Mouse (Mus musculus): ENCODE results near the gene Clec18a. TPM values are rescaled to one million over a fixed set of nuclear protein-coding genes. Genes with fewer than 3 reads are reported as not detected.
"Not testable (repeated sequence)": the region's sequence is repeated elsewhere in the genome, so short reads cannot be mapped to it uniquely, and the experiment has no call there.

Gene Clec18a
- polyA plus RNA-seq (2015; fragmentation: Nextera tagmentation; extraction: Ambion mirVana): 76.6 and 89.9 TPM in 2 replicates

DNA sequence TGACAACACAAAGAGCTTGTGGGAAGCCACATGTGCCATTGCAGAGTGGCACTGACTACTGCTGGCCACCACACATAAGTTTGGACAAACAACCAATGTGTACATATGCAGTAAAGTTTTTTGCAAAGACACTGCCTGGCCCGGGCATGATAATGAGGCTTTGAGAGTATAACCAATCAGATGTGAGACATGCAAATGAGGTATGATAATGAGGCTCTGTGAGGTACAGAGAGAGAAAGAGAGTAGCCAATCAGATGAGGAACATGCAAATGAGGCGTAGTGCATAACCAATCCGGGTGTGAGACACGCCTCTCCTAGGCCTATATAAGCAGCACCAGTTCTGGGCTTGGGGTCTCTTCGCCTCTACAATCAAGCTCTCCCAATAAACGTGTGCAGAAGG is at the start of gene Clec18a:
Clec18a (minus strand) TSS at position 101 of the 400 bp plus-strand sequence.
- not testable (repeated sequence) for H3K9ac ChIP-seq (ENCODE audit: low read depth, low read length)

DNA sequence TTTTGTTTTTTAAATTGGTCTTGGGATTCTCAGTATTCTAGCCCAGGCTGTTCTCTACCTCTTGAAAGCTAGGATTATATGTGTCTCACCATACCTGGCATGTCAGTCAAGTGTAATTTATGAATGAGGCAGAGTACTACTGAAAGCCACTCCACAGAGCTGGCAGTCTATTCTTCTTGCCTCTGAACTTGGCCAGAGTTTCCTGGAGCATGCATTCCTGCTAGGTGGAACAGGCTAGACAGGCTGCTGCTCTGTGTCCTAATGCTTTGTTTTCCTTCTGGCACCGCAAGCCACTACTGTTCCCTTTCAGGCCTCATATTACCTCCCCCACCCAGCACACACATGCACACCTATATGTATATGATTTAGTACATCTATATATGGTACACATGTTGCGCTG is 38.5 kb upstream of the Clec18a start:
- Histone ChIP-seq H3K9me3 (replicated peaks; ENCODE audit: low read length) (no peaks in the 10 kb centered on the region), H3K4me1 (replicated peaks; ENCODE audit: insufficient read depth, low read length) (no peaks in the 10 kb centered on the region), H3K27ac (no peak overlapping the region), H3K27me3 (ENCODE audit: insufficient read depth, low read length) (no peaks in the 10 kb centered on the region), H3K4me3 (replicated peaks; ENCODE audit: low read depth, low read length) (no peak overlapping the region), H3K4me2 (ENCODE audit: low read length) (no peak overlapping the region), H3K9ac (ENCODE audit: low read depth, low read length) (no peak overlapping the region), H3K36me3 (ENCODE audit: insufficient read depth, low read length) (peaks cover 32% of the 10 kb centered on the region)
- TF ChIP-seq CTCF (IDR thresholded peaks at IDR 0.05; ENCODE audit: low read depth): no peak
- DNase-seq (ENCODE audit: low spot score) (no peak), ATAC-seq (replicated peaks; ENCODE audit: low FRiP score, low read depth) (no peak)
- 89% methylated on average over 2 of the region's 2 CpGs for WGBS

More for the DNA sequence above, at the start of gene Clec18a:
- not testable (repeated sequence) for H3K9me3 ChIP-seq (replicated peaks; ENCODE audit: low read length); ATAC-seq (replicated peaks; ENCODE audit: low FRiP score, low read depth); H3K4me3 ChIP-seq (replicated peaks; ENCODE audit: low read depth, low read length); H3K4me1 ChIP-seq (replicated peaks; ENCODE audit: insufficient read depth, low read length); H3K27me3 ChIP-seq (ENCODE audit: insufficient read depth, low read length); H3K36me3 ChIP-seq (ENCODE audit: insufficient read depth, low read length); H3K27ac ChIP-seq; H3K4me2 ChIP-seq (ENCODE audit: low read length); DNase-seq (ENCODE audit: low spot score)
- 83% methylated on average over 4 of the region's 6 CpGs for WGBS

DNA sequence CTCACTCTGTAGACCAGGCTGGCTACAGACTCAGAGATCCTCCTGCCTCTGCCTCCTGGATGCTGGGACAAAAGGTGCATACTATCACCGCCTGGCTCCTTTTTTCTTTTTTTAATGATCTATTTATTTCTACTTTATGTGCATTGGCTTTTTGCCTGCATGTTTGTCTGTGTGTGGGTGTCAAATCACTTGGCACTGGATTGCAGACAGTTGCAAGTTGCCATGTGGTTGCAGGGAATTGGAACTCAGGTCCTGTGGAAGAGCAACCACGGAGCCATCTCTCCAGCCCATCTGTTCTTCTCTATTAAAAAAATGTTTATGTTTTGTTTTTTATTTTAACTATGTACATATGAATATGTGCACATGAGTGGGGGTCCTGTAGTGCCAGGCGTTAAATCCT is 27.3 kb upstream of the Clec18a start:
- no peak overlapping the region for H3K4me2 ChIP-seq (ENCODE audit: low read length)
- H3K4me1 ChIP-seq (replicated peaks; ENCODE audit: insufficient read depth, low read length): no peaks in the 10 kb centered on the region
- H3K4me3 ChIP-seq (replicated peaks; ENCODE audit: low read depth, low read length): no peak overlapping the region
- no peaks in the 10 kb centered on the region for H3K27me3 ChIP-seq (ENCODE audit: insufficient read depth, low read length)
- no peak overlapping the region for H3K9ac ChIP-seq (ENCODE audit: low read depth, low read length)
- no peaks in the 10 kb centered on the region for H3K9me3 ChIP-seq (replicated peaks; ENCODE audit: low read length)
- DNase-seq (ENCODE audit: low spot score): no peak
- TF ChIP-seq CTCF (IDR thresholded peaks at IDR 0.05; ENCODE audit: low read depth): no peak
- H3K36me3 ChIP-seq (ENCODE audit: insufficient read depth, low read length): peaks cover 42% of the 10 kb centered on the region; the same call in 1 of the 2 replicates
- no peak for ATAC-seq (replicated peaks; ENCODE audit: low FRiP score, low read depth)
- WGBS: 98% methylated on average over 3 of the region's 3 CpGs
- no peak overlapping the region for H3K27ac ChIP-seq

DNA sequence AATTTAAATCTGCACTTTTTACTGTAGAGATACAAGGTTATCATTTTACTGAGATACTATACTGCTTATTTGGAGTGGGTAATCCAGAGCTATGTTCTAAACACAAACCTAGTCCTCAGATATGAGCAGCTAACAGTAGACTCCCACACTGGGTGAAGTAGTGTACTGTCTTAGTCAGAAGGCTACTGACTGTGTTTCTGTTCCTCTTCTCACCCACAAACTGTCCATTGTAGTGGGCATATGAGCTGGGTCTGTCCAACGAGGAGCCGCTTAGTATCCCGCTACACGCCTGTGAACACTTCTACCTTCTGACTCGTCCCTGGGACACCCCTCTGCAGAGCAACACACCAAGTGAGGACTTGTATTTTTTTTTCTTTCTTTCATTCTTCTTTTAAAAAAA is 22.7 kb upstream of the Clec18a start:
- H3K36me3 ChIP-seq (ENCODE audit: insufficient read depth, low read length): peaks cover 37% of the 10 kb centered on the region; the same call in 1 of the 2 replicates
- 99% methylated on average over 5 of the region's 5 CpGs for WGBS
- no peak for ATAC-seq (replicated peaks; ENCODE audit: low FRiP score, low read depth)

DNA sequence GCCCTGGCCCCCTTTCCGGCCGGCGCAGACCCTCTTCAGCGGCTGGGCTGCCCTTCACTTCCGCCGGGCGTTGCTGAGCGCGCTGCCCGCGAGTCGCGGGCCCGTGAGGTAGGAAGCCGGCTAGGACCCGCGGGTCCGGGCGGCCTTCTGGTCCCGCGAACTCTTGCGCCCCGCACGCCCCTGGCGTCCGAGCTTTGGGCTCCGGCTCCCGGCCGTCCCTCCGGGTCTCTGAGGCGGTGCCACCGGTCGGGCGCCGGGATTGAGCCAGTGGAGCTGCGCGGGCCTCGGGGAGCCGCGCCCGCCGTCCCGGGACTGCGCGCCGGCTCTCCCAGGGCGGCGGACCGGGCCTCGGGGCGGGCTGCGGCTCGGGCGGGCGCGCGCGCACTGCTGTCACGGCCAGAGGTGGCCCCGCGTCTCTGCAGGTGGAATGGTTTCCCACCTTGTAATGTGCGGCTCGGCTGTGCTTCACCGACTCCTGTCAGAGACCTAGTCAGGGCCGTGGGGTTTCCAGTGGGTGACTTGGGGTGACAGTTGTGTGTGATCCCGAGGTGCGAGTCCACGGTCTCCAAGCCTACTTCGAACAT is 2.6 kb upstream of the Clec18a start:
- Histone ChIP-seq H3K9ac (ENCODE audit: low read depth, low read length) (peak overlapping the region; percentile 71), H3K4me2 (ENCODE audit: low read length) (peak overlapping the region; percentile 68), H3K4me3 (replicated peaks; ENCODE audit: low read depth, low read length) (peak overlapping the region; percentile 59), H3K27ac (peak overlapping the region; percentile 77; the same call in 1 of the 2 replicates)
- WGBS: under 1% methylated on average over 41 of the region's 69 CpGs
- not testable (repeated sequence) for H3K27me3 ChIP-seq (ENCODE audit: insufficient read depth, low read length); H3K9me3 ChIP-seq (replicated peaks; ENCODE audit: low read length); H3K36me3 ChIP-seq (ENCODE audit: insufficient read depth, low read length); H3K4me1 ChIP-seq (replicated peaks; ENCODE audit: insufficient read depth, low read length)
- DNase-seq (ENCODE audit: low spot score) (peak; percentile 4), ATAC-seq (replicated peaks; ENCODE audit: low FRiP score, low read depth) (peak; percentile 68)

More for the DNA sequence above, 22.7 kb upstream of the Clec18a start:
- H3K27me3 ChIP-seq (ENCODE audit: insufficient read depth, low read length): no peaks in the 10 kb centered on the region
- TF ChIP-seq CTCF (IDR thresholded peaks at IDR 0.05; ENCODE audit: low read depth): no peak
- no peak overlapping the region for H3K4me2 ChIP-seq (ENCODE audit: low read length)
- no peak for DNase-seq (ENCODE audit: low spot score)
- no peaks in the 10 kb centered on the region for H3K4me1 ChIP-seq (replicated peaks; ENCODE audit: insufficient read depth, low read length)
- no peak overlapping the region for H3K27ac ChIP-seq
- H3K9me3 ChIP-seq (replicated peaks; ENCODE audit: low read length): no peaks in the 10 kb centered on the region
- H3K9ac ChIP-seq (ENCODE audit: low read depth, low read length): no peak overlapping the region
- no peak overlapping the region for H3K4me3 ChIP-seq (replicated peaks; ENCODE audit: low read depth, low read length)

GRCm38 (mm10) chr8:111093865-111094718 is 1.9 kb upstream of the Clec18a start, which contains the start of gene Pdpr:
Pdpr (plus strand) TSS chr8:111094630.
- peak within 1 kb of the TSS; percentile 59 for H3K4me3 ChIP-seq (replicated peaks; ENCODE audit: low read depth, low read length)
- peak within 1 kb of the TSS; percentile 71 for H3K9ac ChIP-seq (ENCODE audit: low read depth, low read length)
- no peak for TF ChIP-seq CTCF (IDR thresholded peaks at IDR 0.05; ENCODE audit: low read depth)
- DNase-seq (ENCODE audit: low spot score) (peak; percentile 83), ATAC-seq (replicated peaks; ENCODE audit: low FRiP score, low read depth) (peak; percentile 92)
- 9% methylated on average over 38 of the region's 72 CpGs for WGBS
- no peaks in the 10 kb centered on the region for H3K4me1 ChIP-seq (replicated peaks; ENCODE audit: insufficient read depth, low read length)
- H3K4me2 ChIP-seq (ENCODE audit: low read length): peak within 1 kb of the TSS; percentile 77
- H3K36me3 ChIP-seq (ENCODE audit: insufficient read depth, low read length): no peaks in the 10 kb centered on the region
- no peaks in the 10 kb centered on the region for H3K9me3 ChIP-seq (replicated peaks; ENCODE audit: low read length)
- peak within 1 kb of the TSS; percentile 77 for H3K27ac ChIP-seq
- H3K27me3 ChIP-seq (ENCODE audit: insufficient read depth, low read length): no peaks in the 10 kb centered on the region
